Mouse (Mus musculus) myocyte (in vitro differentiated cells): Measurements from ENCODE around the gene Sema4a.

ENCODE experiments used
- MAX ChIP-seq: IDR thresholded peaks from one replicate; pipeline ENCODE4 v1.6.1; 2011; ENCODE audit warnings: low read depth, mild to moderate bottlenecking, control low read depth
- POLR2A ChIP-seq: IDR thresholded peaks from one replicate; pipeline ENCODE4 v1.6.1; 2011; ENCODE audit warnings: low read depth, mild to moderate bottlenecking, control low read depth, moderate library complexity; ENCODE audit not compliant: insufficient read length
- POLR2AphosphoS2 ChIP-seq: IDR thresholded peaks from one replicate; pipeline ENCODE4 v1.6.1; 2011; ENCODE audit warnings: low read depth, control low read depth; ENCODE audit not compliant: insufficient read length
- TCF3 ChIP-seq: IDR thresholded peaks from one replicate; pipeline ENCODE4 v1.6.1; 2011; ENCODE audit warnings: low read depth, control low read depth; ENCODE audit not compliant: insufficient read length
- USF1 ChIP-seq: IDR thresholded peaks from one replicate; pipeline ENCODE4 v1.6.1; 2011; ENCODE audit warnings: low read depth, mild to moderate bottlenecking, control low read depth, moderate library complexity

DNA sequence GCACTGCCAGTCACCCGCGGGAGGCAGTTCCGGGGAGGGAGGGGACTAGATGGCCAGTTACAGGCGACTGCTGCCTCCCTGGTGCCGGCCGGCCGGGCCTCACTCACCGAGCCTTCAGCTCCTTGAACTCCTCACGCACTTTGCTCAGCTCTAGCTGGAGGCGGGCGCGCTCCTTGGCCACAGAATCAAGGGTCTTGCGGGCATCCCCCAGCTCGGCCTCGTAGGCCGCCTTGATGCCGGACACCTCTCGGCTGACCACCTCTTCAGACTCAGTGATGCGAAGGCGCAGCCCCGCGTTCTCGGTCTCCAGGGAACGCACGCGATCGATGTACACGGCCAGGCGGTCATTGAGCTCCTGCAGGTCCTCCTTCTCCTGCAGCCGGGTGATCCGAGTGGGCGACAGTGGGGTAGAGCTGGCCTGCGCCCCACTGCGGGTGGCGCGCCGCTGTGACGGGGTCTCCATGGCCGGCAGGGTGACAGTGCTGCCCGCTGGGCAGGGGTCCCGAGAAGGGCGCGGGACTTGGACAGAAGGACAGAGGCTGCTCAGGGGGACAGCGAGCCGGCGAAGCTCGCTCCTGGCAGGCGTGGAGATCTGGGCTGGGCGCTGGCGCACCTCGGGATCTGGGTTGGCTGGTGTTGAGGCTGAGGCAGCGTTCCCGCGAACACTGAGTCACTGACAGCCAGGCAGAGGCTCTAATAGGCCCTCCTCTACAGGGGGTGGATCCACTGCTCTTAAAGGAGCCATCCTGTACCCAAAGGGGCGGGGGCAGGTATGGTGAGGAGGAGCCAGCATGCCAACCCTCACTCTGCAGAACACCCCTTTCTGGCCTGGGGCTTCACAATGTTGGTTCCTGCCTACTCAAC, 41.9 kb upstream of the Sema4a start:
- TF ChIP-seq POLR2A, result peak; percentile 98
- no peak for TF ChIP-seq TCF3
- no peak for TF ChIP-seq MAX
- no peak for TF ChIP-seq USF1
- TF ChIP-seq POLR2AphosphoS2, result peak; percentile 100
